Mouse (Mus musculus) testis, adult 2 months (tissue): ENCODE results near the gene Bglap2.

Experiments
- CTCF ChIP-seq: fragments of 200-500 bp; IDR thresholded peaks from 2 replicates; pipeline ENCODE4 v1.5.1; 2012; ENCODE audit warnings: low read depth, mild to moderate bottlenecking, inconsistent platforms, low read length, moderate library complexity; ENCODE audit not compliant: control insufficient read depth, insufficient read depth, insufficient replicate concordance
- POLR2A ChIP-seq: fragments of 200-500 bp; IDR thresholded peaks from 2 replicates; pipeline ENCODE4 v1.6.1; 2012; ENCODE audit warnings: low read depth, mild to moderate bottlenecking, inconsistent platforms, low read length, moderate library complexity; ENCODE audit not compliant: control insufficient read depth

DNA sequence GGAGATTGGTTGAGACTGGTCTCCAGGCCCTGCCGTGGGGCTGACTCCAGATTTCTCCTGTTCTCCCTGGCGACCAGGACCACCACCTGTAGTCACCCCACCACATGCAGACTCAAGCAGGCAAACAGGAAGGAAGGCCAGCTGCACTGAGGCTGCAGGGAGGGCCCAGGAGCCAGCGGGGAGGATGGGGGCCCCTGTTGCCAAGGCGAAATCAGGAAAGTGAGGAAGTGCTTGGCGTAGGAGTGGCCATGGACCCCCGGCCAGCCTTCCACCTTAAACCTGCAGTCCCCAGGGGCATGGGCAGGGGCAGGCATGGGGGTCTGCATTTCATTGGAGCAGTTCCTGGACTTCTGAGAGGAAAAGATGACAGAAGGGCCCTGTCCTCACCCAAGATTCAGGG is 17.4 kb downstream of the Bglap2 start:
- TF ChIP-seq CTCF, result no peak
- TF ChIP-seq POLR2A, result no peak
